Mouse (Mus musculus): ENCODE data around the gene 4930455H04Rik.

4930455H04Rik gene

GRCm38 (mm10) chr3:116967967-116968366, at the start of gene 4930455H04Rik:
4930455H04Rik (plus strand) TSS chr3:116968267.
- no peak for DNase-seq (ENCODE audit: low spot score)

DNA sequence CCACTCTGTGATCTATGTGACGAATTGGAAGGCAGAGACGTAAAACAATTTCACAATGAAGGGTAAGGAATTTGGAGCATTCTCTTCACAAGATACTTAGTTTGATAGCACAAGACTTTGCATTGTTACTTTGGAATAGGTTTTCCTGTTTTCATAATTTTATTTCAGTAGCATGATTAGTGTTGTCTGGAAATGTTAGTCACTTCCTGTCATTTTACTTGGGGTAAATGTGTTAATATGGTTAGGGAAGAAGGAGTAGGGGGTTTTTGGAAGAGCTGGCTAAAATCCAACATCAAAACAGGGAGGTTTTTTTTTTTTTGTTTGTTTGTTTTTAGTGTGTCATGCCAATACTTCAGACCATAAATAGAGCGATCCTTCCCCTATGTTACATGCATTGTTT, 46.5 kb upstream of the 4930455H04Rik start:
- no peak for DNase-seq (ENCODE audit: low spot score)

DNA sequence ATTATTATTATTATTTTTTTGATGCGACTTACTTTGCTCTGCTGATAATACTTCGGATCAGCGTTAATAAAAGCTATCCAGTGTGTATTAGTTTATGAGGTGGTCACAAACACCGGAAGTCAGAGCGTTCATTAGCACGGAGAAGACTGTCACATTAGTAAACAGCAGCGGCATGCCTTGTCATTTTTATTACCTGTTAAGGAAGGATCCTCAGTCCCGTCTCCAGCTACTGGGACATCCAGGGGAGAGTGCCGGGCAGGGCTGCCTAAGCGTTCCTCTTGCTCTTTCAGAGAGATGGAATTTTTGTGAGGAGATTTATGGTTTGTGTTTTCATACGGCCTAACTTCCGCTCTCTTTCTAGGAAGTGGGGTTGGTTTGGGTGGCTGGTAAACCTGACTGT, 45.0 kb upstream of the 4930455H04Rik start:
- DNase-seq (ENCODE audit: low spot score) = no peak

DNA sequence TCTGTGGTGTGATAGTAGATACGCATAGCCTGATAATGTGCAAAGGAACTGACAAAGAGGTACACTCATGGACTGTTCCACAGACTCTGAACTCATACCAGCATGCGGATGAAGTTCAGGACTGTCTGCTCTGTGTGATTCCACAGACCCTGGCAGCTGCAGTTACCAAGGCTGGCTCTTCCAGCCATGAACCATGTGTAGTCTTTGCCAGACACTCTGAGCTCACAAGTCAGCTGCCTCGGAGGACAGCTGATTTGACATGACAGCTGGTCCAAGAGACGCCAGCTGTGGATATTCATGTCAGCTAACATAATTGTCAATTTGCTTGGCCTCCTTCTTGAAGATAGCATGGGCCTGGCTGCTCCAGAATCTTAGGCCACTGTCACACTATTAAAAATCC, 39.1 kb upstream of the 4930455H04Rik start:
- peak; percentile 27 for DNase-seq (ENCODE audit: low spot score)

DNA sequence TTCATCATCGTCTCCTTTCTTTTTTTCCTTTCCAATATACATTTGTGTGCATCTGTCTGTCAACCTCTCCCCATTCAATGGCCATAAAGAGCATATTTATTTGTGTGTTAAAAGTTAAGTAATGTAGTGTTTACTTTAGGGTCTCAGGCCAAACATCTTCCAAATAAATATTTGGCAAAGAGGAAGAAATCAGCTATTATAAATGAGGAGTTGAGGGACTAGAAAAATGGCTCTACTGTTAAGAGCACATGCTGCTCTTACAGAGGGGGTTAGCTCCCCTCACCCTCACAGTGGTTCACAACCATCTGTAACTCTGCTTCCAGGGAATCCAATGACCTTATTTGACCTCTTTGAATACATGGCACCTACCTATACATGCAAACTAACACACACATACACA, 34.9 kb upstream of the 4930455H04Rik start:
- DNase-seq (ENCODE audit: low spot score) = no peak

DNA sequence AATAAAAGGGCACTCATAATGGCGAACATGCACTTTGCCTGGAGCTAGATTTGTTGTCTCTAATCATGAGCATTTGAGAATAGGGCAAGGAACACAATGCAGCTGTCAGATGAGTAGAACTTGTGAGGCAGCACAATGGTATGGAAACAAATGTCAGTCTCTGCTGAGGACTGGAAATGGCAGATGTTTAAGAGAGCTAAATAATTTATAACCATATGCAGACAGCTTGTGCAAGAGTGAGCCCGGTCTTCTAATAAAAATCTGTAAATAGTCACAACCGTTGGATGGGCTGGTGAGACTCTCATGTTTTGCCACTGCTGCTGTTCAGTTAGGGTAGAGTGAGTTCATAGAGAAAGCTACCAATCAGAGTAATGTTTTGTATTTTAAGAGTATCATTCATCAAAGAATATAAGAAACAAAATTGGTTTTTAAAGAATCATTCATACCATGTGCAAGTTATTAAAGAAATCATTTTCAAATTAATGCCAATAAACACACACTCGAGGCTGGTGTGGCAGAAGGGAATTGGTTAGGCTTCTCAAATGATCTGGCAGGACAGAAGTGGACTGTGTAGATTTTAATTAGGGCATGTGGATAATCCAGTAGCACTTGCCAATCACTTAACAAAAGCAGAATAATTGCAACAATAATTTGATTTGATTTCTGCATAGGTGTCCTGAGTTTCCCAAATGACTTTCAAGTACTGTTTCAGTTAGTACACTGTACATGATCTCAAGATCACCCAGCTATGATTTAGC, 31.0 kb upstream of the 4930455H04Rik start:
- no peak for DNase-seq (ENCODE audit: low spot score)

DNA sequence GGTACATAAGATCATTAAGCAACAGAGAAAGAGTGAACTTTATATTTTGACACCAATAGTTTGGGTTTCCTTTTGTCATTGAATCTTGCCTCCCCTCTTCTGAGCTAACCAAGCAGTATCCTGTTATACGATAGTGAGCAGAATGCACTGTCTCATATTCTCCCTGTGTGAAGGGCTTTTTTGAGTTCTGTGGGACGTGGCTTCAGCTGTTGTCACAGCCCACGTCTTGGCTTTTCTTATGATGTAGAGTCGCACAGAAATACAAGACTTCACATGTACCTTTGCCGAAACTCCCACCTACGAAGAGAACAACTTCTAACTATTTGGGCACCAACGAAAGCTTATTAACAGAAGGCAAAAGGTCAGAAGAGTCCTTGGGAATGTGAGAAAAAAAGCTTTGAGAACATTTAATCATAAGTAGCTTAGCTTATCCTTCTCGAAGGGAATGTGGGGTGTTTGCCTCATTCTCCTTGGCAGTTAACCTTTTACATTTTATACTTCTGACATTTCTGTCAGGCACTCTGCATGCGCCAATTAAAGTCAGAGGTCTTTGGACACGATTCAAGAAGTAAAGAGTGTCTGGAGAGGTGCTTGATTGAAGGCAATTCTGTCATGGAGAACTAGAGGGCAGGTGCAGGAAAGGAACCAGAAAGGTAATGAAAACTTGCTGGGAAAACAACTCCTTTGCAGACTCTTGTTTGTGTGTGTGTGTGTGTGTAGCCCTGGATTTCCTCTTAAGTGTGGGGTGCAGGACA, 27.1 kb upstream of the 4930455H04Rik start:
- DNase-seq (ENCODE audit: low spot score) = peak; percentile 62

DNA sequence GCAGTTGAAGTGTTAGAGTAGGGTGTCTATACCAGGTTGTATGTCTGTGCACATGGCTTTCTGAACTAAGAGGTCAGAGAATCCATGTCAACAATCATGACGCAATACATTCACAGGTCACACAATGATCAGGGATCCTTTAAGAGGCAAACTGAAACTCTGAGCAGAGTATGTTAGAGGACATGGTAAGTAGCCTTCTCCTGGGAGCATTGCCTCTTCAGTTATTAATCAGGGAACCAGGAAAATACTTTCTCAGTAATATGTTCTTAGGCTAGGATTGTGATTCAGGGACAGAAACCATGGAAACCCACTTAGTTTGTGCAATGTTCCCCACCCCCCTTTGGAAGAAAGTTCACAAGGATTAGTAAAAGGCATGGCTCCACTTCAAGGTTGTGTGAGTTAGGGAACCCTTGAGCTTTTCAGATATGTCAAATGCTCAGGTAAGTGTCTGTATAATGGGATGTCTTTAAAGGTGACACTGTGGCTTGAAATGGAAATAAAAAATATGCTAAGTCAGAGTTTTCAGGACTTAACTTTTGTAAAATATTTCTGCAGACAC, 26.4 kb upstream of the 4930455H04Rik start:
- DNase-seq (ENCODE audit: low spot score) = no peak

- DNase-seq (ENCODE audit: low spot score) = no peak
Observed at GRCm38 (mm10) chr3:116942751-116943150, 25.3 kb upstream of the 4930455H04Rik start.

DNA sequence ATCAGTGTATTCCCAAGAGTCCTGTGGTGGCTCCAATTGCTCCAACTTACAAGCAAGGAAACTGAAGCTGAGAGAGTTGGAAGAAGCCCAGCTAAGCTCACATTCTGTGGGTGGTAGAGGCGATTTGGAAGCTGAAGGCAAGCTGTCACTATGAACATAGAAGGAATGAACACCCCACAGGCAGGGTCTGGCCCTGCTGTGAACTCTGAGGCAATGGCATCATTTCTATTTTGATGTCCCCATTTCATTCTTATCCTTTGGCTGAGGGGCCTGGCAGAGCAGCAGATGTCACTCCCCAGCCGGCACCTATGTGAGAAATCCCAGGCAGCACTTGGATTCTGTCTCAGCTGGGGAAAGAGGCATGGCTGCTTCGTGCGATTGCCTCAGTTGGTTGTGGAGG, 24.6 kb upstream of the 4930455H04Rik start:
- DNase-seq (ENCODE audit: low spot score) = no peak

DNA sequence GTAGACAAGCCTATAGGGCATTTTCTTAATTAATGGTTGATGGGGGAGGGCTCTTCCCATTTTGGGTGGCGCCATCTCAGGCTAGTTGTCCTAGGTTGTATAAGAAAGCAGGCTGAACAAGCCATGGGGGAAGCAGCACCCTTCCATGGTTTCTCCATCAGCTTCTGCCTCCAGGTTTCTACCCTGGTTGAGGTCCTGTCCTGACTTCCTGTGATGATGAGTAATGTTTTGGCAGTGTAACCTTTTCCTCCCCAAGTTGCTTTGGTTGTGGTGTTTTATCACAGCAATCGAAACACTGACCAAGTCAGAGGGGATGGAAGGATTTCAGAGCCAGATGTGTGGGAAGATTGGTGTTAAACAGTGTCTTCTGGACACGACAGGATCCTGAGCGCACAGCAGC, 21.6 kb upstream of the 4930455H04Rik start:
- no peak for DNase-seq (ENCODE audit: low spot score)

DNA sequence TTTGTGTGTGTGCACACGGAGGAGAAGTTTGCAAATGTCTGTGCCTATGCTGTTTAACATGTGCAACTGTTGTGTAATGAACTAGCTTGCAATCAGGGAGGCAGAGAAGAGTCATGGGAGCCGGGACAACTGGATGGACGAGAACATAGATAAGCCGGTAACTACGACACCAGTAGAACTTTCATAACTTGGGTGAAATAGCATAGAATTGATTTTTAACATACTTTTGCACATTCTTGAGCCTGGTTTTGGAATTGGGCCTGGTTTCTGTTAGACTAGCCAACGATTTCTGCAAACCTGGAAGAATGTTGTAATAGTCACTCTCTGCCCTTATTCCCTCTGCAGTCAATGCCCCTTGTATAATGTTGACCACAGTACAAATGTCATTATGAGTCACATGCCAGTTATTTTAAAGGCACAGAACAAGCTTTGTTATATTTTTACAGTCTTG, 17.4 kb upstream of the 4930455H04Rik start:
- peak; percentile 61 for DNase-seq (ENCODE audit: low spot score)

DNA sequence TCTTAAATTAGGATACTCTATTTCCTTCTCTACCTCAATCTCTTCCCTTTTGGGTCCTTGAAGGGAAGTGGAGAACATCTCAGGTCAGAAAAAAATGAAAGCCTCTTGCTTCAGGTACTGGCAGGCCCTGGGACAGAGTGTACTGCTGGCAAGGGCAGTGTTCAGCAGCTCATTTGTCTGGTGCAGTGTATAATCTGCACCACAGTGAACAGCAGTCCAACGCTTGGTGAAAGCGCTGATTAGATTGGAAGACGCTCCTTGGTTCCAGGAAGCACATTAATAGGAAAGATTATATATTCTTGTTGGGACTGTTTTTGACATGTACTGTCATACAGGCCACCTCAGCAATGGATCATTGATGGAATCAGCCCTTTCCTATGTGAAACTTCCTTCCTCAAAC, 16.6 kb upstream of the 4930455H04Rik start:
- peak; percentile 35 for DNase-seq (ENCODE audit: low spot score)

DNA sequence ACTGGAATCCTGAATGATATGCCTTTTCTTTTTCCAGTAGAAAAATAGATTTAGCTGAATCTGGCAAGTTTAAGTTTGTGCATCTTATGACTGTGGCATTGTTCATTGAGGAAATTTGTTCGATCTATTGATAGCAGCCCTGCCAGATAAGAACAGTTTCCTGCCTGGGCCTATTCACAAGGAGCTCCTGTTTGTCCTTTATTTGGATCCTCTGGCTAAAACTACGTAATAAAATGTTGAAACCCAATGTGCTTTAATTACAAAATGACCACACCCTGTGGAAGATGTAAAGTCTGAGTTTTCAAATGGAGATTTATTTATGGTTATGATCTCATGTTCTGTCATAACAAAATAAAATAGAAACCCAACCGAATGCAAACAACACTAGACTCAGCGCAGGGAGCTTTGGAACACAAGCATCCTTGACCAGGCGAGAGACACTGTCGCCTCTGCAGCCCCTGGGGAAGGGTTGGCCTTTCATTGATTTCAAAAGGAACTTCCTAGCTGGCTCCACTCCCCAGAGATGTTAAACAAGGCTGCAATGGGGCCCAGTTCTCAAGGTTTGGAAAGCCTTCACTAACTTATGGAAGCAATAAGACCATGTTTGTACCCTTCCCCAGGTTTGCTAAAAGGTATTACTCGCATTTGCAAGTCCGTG, 15.7 kb upstream of the 4930455H04Rik start:
- peak; percentile 59 for DNase-seq (ENCODE audit: low spot score)

DNA sequence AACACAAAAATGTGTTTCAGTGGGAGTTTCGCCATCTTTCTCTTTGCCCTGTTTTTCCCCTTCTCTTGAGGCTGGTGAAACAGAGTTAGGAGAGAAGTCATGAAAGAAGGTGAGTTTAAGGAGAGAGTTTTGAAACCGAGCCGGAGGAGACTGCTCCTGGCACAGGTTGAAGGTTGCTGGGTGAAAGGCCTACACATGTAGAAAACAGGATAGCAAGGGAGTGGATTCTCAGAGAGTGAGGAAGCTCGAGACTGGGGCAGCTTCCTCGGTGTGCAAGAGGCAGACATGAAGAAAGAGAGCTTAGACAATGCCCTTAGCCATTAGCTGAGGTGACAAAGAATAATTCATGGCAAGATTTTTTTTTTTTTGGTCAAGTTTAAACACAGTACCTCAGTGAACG, 14.7 kb upstream of the 4930455H04Rik start:
- DNase-seq (ENCODE audit: low spot score) = no peak

DNA sequence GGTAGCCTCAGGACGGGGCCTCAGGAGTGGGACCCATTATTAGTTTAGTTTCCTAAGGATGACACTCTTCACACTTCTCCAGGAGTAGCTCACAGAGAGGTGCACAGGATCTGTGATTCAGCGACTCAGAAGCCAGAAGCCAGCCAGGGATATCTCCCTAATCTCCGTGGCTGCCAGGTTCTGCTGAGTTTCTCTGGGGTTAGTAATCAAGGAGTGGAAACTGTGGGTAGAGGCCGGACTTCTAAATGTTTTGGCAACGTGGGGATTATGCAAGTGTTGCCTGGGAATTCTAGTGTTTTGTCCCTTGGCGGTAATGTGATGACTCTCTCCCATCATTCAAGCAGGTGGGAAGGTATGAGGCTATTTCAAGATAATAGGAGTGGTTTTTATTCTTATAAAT, 13.0 kb upstream of the 4930455H04Rik start:
- DNase-seq (ENCODE audit: low spot score) = peak; percentile 51

GRCm38 (mm10) chr3:116960414-116960813, 7.7 kb upstream of the 4930455H04Rik start:
- no peak for DNase-seq (ENCODE audit: low spot score)

- DNase-seq (ENCODE audit: low spot score) = no peak
Observed at GRCm38 (mm10) chr3:116961354-116962142, 6.5 kb upstream of the 4930455H04Rik start.

- peak; percentile 50 for DNase-seq (ENCODE audit: low spot score)
Observed at GRCm38 (mm10) chr3:116963213-116963612, 4.9 kb upstream of the 4930455H04Rik start.

DNA sequence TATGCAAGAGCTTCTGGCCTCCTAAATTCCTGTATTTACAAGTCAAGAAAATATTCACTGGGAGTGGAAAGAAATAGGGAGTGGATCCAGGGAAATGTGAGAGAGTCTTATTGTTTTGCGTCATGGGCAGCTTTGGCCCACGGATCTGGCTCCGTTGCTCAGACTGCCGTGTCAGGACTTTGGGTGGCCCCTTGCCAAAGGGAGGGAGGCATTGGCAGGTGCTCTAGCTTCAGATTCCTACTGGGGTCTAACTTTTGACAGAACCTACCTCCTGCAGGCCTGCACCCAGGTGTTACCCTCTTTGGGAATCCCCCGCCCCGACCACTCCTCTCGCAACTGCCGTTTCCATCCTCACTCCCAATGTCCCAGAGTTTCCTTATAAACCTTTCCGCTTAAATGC, 3.6 kb upstream of the 4930455H04Rik start:
- DNase-seq (ENCODE audit: low spot score) = peak; percentile 50

DNA sequence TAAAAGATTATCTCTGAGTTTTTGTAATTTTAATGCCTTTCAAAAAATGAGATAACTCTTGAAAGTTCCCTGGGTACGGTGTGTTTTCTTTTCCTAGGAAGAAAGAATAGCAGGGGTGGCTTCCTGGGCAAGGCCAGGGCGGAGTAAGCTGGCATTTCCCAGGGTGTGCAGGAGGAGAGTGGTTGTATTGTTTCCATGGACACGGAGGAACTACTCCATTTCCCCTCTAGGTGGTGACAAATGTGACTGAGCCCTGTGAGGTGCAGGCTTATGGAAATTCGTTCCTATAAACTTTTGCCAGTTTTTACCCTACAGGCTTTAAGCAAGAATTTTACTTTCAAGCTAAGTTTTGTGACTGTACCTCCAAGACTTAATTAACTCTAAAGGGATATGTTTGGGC, 1.8 kb upstream of the 4930455H04Rik start:
- DNase-seq (ENCODE audit: low spot score) = peak; percentile 86

DNA sequence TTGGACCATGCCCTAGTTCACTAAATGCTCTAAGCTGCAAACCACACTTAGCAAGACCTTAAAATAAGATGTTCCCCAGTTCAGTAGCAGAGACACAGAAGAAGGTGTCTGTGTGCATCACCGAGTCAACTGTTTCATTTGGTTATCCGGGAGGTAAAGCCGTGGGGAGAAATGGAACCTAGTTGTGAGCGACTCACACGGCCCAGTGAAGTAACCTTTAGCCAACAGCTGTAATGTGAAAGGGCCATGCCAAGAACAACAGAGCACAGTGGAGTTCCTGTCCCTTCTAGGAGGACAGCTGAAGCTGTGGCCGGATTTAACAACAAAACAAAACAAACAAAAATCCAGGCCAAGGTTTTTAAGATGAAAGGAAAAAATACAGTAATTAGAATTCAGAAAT, 1.3 kb upstream of the 4930455H04Rik start:
- peak; percentile 62 for DNase-seq (ENCODE audit: low spot score)
